Mouse (Mus musculus) hindbrain, embryonic 10.5 days (tissue): ENCODE data around the gene Arid3c. TPM values are rescaled to one million over a fixed set of nuclear protein-coding genes. Genes with fewer than 3 reads are reported as not detected.
"Not testable (repeated sequence)": the region's sequence is repeated elsewhere in the genome, so short reads cannot be mapped to it uniquely, and the experiment has no call there.

Experiments
- DNase-seq: peaks from one replicate; pipeline ENCODE4 v3.0.0-alpha.2; 2017; ENCODE audit warnings: low spot score
- H3K27ac ChIP-seq: fragments of 300-500 bp; sonication (generic); 2 replicates; pipeline ENCODE4 v1.5.1; 2016; ENCODE audit warnings: mild to moderate bottlenecking, moderate library complexity
- H3K27me3 ChIP-seq: fragments of 300-500 bp; sonication (generic); 2 replicates; pipeline ENCODE4 v1.6.1; 2016; ENCODE audit warnings: mild to moderate bottlenecking; ENCODE audit not compliant: poor library complexity, insufficient read depth, severe bottlenecking
- H3K36me3 ChIP-seq: fragments of 300-500 bp; sonication (generic); 2 replicates; pipeline ENCODE4 v1.6.1; 2016; ENCODE audit warnings: mild to moderate bottlenecking, moderate library complexity
- H3K4me1 ChIP-seq: fragments of 300-500 bp; sonication (generic); replicated peaks from 2 replicates; pipeline ENCODE4 v1.6.1; 2016; ENCODE audit warnings: mild to moderate bottlenecking
- H3K4me3 ChIP-seq: fragments of 300-500 bp; sonication (generic); 2 replicates; pipeline ENCODE4 v1.5.1; 2016; ENCODE audit warnings: mild to moderate bottlenecking, moderate library complexity
- H3K9me3 ChIP-seq: fragments of 300-500 bp; sonication (generic); 2 replicates; pipeline ENCODE4 v1.6.1; 2016; ENCODE audit warnings: mild to moderate bottlenecking, moderate library complexity
- WGBS: fragments of 180-500 bp; shearing (Covaris S2); methylation state at CpG from one replicate; pipeline ENCODE4 v1.1.7; 2016; 5-methylcytosine and 5-hydroxymethylcytosine counted together
- polyA plus RNA-seq: library from polyadenylated mRNA; unstranded; fragments of >200 nt; fragmentation: Nextera tagmentation; extraction: Ambion mirVana; gene quantifications from 2 replicates; pipeline ENCODE4 v1.2.1, GENCODE M21; 2016

Arid3c gene
- polyA plus RNA-seq, 1 experiment from 2014 or later = 0.88 TPM

GRCm38 (mm10) chr4:41696452-41696851, 34.5 kb downstream of the Arid3c start:
- 1% methylated on average over 14 of the region's 15 CpGs for WGBS
- H3K27me3 ChIP-seq, H3K36me3 ChIP-seq, H3K27ac ChIP-seq, H3K9me3 ChIP-seq, DNase-seq, H3K4me3 ChIP-seq: not testable (repeated sequence)
- H3K4me1 ChIP-seq = peaks cover 23% of the 10 kb centered on the region

DNA sequence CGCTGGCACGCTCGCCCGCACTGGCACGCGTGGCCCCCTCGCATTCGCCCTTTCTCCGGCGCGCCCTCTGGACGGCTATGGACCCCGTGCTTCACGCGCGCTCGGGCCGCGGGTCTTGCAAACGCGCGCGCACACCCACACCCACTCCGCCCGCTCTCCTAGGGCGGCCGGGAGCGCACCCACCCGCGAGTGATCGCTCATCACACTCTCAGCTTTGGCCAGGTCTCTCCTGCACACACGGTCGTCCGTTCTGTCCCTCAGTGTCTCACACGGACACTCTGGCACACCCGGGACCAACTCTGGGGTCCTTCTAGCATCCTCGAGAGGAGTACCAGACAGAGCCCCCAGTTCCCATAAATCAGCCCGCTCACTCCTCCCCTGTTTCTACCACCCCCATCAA, 35.1 kb downstream of the Arid3c start:
- WGBS = 2% methylated on average over 17 of the region's 38 CpGs
- H3K27ac ChIP-seq = peak overlapping the region; percentile 81; the same call in 1 of the 2 replicates
- peak overlapping the region; percentile 42 for H3K4me3 ChIP-seq

GRCm38 (mm10) chr4:41693511-41693910, 37.4 kb downstream of the Arid3c start:
- H3K36me3 ChIP-seq, H3K27me3 ChIP-seq, DNase-seq, H3K9me3 ChIP-seq: not testable (repeated sequence)
- Histone ChIP-seq H3K27ac (peak overlapping the region; percentile 69), H3K4me3 (peak overlapping the region; percentile 46), H3K4me1 (peaks cover 29% of the 10 kb centered on the region)
- WGBS = 6% methylated on average over 4 of the region's 4 CpGs

More for the DNA sequence above, 35.1 kb downstream of the Arid3c start:
- not testable (repeated sequence) for DNase-seq, H3K9me3 ChIP-seq, H3K36me3 ChIP-seq, H3K27me3 ChIP-seq
- peaks cover 23% of the 10 kb centered on the region for H3K4me1 ChIP-seq

- WGBS = no CpG with 5 or more reads among the region's 4 CpGs
- not testable (repeated sequence) for H3K36me3 ChIP-seq, H3K27me3 ChIP-seq, H3K27ac ChIP-seq, H3K9me3 ChIP-seq, H3K4me3 ChIP-seq, DNase-seq
- H3K4me1 ChIP-seq = peaks cover 38% of the 10 kb centered on the region
These were observed 40.9 kb downstream of the Arid3c start for GRCm38 (mm10) chr4:41690014-41690413.

- H3K4me3 ChIP-seq, H3K27me3 ChIP-seq, H3K36me3 ChIP-seq, H3K9me3 ChIP-seq, DNase-seq: not testable (repeated sequence)
- H3K4me1 ChIP-seq = peaks cover 44% of the 10 kb centered on the region
- peak overlapping the region; percentile 67 for H3K27ac ChIP-seq
- 72% methylated on average over 1 of the region's 1 CpGs for WGBS
These were observed 42.4 kb downstream of the Arid3c start for GRCm38 (mm10) chr4:41688562-41688961.

- peak; percentile 83 for DNase-seq
- WGBS = 17% methylated on average over 10 of the region's 10 CpGs
- H3K4me3 ChIP-seq, H3K9me3 ChIP-seq, H3K27me3 ChIP-seq: not testable (repeated sequence)
- Histone ChIP-seq H3K4me1 (peaks cover 50% of the 10 kb centered on the region), H3K36me3 (peaks cover 26% of the 10 kb centered on the region), H3K27ac (peak overlapping the region; percentile 80)
These were observed 45.0 kb downstream of the Arid3c start for GRCm38 (mm10) chr4:41685882-41686492.

DNA sequence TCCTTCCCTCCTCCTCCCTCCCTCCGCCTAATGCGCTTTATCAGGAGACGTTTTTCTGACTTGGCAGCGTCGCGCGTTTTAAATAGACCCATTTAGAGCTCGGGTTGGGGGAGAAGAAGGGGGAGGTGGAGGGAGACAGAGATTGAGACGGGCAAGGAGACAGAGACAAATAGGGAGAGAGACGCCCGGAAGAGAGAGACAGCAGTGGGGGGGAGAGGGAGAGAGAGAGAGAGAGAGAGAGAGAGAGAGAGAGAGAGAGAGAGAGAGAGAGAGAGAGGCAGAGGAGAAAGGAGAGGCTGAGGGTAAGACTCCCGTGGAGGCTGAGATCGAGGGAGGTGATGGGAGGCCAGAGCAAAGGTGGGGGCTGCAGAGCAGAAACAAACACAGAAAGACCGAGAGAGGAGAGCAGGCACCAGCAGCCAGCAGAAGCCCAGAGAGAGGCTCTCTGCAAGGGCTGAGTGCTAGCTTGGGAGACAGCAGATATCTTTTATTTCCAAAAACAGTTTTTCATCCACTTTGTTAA, 46.0 kb downstream of the Arid3c start:
- H3K27ac ChIP-seq = peak overlapping the region; percentile 86
- H3K4me3 ChIP-seq, H3K9me3 ChIP-seq, H3K27me3 ChIP-seq: not testable (repeated sequence)
- peaks cover 59% of the 10 kb centered on the region for H3K4me1 ChIP-seq
- peak; percentile 41 for DNase-seq
- 0% methylated on average over 14 of the region's 14 CpGs for WGBS
- peaks cover 34% of the 10 kb centered on the region for H3K36me3 ChIP-seq

DNA sequence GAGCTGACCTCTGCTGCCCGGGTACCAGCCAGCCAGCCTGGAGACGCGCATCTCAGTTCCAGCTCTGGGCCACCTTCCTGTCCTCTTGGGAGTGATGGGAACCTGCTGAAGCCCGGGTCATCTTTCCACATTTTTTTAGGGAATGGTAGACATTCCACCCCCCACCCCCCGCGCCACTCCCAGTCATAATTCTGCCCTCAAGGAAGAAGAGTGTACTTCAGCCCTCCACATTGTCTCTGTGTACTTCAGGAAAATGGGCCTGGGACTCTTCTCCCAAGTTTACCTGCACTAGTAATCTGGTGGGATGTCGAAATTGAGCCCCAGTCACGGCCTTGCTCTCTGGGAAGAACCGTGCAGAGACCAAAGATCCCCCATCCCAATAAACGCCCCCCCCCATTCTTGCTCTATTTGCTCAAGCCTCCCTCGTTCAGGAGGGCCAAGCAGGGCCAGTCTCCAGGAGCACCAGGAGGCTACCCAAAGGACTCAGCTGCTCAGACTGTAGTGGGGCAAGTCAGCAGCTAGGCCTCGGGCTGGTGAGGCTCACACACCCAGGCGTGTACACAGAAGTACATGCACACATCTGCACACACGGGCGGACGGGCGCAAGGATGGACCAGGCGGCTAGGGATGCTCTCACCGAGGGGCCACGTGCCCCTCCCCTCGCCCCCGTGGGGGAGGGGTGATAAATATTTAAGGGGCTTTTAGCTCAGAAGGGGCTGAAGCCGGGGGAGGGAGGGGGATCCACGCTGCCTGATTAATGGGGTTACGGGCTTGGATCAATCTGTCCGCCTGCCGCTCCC, 46.6 kb downstream of the Arid3c start:
- H3K9me3 ChIP-seq, H3K27me3 ChIP-seq: not testable (repeated sequence)
- peaks cover 41% of the 10 kb centered on the region for H3K36me3 ChIP-seq
- peak; percentile 72 for DNase-seq
- peaks cover 65% of the 10 kb centered on the region for H3K4me1 ChIP-seq
- H3K4me3 ChIP-seq = peak overlapping the region; percentile 31
- H3K27ac ChIP-seq = peak overlapping the region; percentile 87
- under 1% methylated on average over 27 of the region's 27 CpGs for WGBS

DNA sequence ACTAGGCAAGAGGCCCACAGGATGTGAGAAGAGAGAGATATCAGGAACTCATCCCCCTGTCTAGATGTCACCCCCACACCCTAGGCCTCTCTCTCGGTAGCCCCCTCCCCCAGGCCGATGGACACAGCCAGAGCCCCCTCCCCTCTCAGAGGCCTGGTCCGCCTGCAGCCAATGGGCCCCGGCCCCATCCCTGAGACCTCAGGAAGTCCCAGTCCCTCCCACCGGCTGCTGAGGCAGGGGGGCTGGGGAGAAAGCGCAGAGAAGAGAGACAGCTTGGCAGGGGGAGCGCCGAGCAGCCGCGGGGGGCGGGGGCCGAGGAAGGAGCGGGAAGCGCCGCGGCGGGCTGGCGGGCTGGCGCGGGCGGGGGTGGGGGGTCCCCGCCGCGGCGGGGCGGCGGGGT, 47.6 kb downstream of the Arid3c start:
- peak overlapping the region; percentile 43 for H3K4me3 ChIP-seq
- peaks cover 67% of the 10 kb centered on the region for H3K4me1 ChIP-seq
- WGBS = 0% methylated on average over 1 of the region's 27 CpGs

GRCm38 (mm10) chr4:41682789-41683188, 48.2 kb downstream of the Arid3c start:
- no peaks in the 10 kb centered on the region for H3K9me3 ChIP-seq
- peaks cover 72% of the 10 kb centered on the region for H3K4me1 ChIP-seq
- WGBS = 25% methylated on average over 6 of the region's 6 CpGs
- H3K4me3 ChIP-seq = peak overlapping the region; percentile 43
- peaks cover 54% of the 10 kb centered on the region for H3K36me3 ChIP-seq
- no peaks in the 10 kb centered on the region for H3K27me3 ChIP-seq
- peak overlapping the region; percentile 88 for H3K27ac ChIP-seq
- DNase-seq = no peak

More for the DNA sequence above, 47.6 kb downstream of the Arid3c start:
- not testable (repeated sequence) for DNase-seq, H3K27me3 ChIP-seq, H3K9me3 ChIP-seq
- peaks cover 51% of the 10 kb centered on the region for H3K36me3 ChIP-seq
- peak overlapping the region; percentile 88 for H3K27ac ChIP-seq

DNA sequence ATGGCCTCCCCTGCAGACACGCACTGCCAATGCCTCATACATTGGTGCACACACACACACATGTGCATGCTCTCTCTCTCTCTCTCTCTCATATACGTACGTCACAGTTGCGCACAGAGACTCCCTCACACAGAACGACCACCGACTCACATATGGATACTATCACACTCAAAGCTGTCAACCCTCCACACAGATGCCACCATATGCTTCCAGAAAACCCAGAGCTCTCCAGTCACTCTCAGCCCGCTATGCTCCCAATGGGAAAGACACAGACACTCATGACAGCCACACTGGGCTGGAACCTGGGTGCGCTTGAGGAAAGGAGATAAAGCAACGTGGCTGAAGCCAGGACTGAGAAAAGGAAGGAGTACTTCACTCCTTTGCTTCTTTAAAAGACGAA, 49.0 kb downstream of the Arid3c start:
- peak overlapping the region; percentile 43; the same call in 1 of the 2 replicates for H3K4me3 ChIP-seq
- H3K4me1 ChIP-seq = peaks cover 80% of the 10 kb centered on the region
- 76% methylated on average over 10 of the region's 10 CpGs for WGBS
- peaks cover 58% of the 10 kb centered on the region for H3K36me3 ChIP-seq
- no peak for DNase-seq
- no peaks in the 10 kb centered on the region for H3K9me3 ChIP-seq
- H3K27me3 ChIP-seq = 0 out of 2 replicates have a peak, but pooled peaks cover 4% of the 10 kb centered on the region
- peak overlapping the region; percentile 88 for H3K27ac ChIP-seq

- Histone ChIP-seq H3K27ac (peak overlapping the region; percentile 47), H3K27me3 (0 out of 2 replicates have a peak, but pooled peaks cover 6% of the 10 kb centered on the region), H3K4me3 (no peak overlapping the region), H3K9me3 (no peaks in the 10 kb centered on the region), H3K36me3 (peaks cover 60% of the 10 kb centered on the region), H3K4me1 (peaks cover 80% of the 10 kb centered on the region)
- no peak for DNase-seq
- 71% methylated on average over 4 of the region's 4 CpGs for WGBS
These were observed 49.8 kb downstream of the Arid3c start for GRCm38 (mm10) chr4:41681176-41681575.

DNA sequence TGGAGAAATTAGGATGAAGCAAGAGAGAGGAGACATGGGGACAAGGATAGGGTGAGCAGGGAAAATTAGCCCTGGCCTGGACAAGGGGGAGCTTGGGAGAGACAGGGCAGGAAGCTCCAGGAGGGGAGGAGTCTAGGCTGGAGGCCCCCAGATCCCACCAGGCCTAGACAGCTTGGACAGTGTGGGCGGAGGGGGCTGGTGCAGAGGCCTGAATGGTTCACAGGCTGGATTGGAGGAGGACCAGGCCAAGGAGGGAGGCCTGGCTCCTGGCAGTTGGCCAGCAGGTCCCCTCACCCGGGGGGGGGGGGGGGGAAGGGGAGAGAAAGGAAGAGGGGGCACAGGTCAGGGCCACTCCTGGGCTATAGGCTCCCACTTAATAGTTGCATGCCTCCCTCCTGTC, 51.7 kb downstream of the Arid3c start:
- Histone ChIP-seq H3K4me1 (peaks cover 84% of the 10 kb centered on the region), H3K4me3 (peak overlapping the region; percentile 9; the same call in 1 of the 2 replicates), H3K27ac (peak overlapping the region; percentile 67), H3K27me3 (0 out of 2 replicates have a peak, but pooled peaks cover 10% of the 10 kb centered on the region), H3K36me3 (peaks cover 79% of the 10 kb centered on the region), H3K9me3 (no peaks in the 10 kb centered on the region)
- 82% methylated on average over 1 of the region's 2 CpGs for WGBS
- DNase-seq = peak; percentile 14
